Mouse (Mus musculus) forebrain, embryonic 16.5 days (tissue): ENCODE results near the gene Insl6. TPM values are rescaled to one million over a fixed set of nuclear protein-coding genes. Genes with fewer than 3 reads are reported as not detected.

Experiments
- ATAC-seq: fragments of 200-750 bp; cut with Nextera tagmentation; 2 replicates; pipeline ENCODE4 v1.8.0; 2017; ENCODE audit warnings: mild to moderate bottlenecking, moderate library complexity
- H3K27ac ChIP-seq: fragments of 300-500 bp; sonication (generic); 2 replicates; pipeline ENCODE4 v1.5.1; 2014; ENCODE audit warnings: low read length, control low read depth
- H3K27me3 ChIP-seq: fragments of 300-500 bp; sonication (generic); replicated peaks from 2 replicates; pipeline ENCODE4 v1.6.1; 2014; ENCODE audit warnings: low read length; ENCODE audit not compliant: control insufficient read depth, insufficient read depth
- H3K36me3 ChIP-seq: fragments of 300-500 bp; sonication (generic); 2 replicates; pipeline ENCODE4 v1.6.1; 2014; ENCODE audit not compliant: control insufficient read depth, insufficient read depth
- H3K4me1 ChIP-seq: fragments of 300-500 bp; sonication (generic); replicated peaks from 2 replicates; pipeline ENCODE4 v1.6.1; 2014; ENCODE audit warnings: low read length; ENCODE audit not compliant: control insufficient read depth, insufficient read depth
- H3K4me2 ChIP-seq: fragments of 300-500 bp; sonication (generic); 2 replicates; pipeline ENCODE4 v1.6.1; 2014; ENCODE audit warnings: mild to moderate bottlenecking, low read length, control low read depth
- H3K4me3 ChIP-seq: fragments of 300-500 bp; sonication (generic); replicated peaks from 2 replicates; pipeline ENCODE4 v1.5.1; 2014; ENCODE audit warnings: mild to moderate bottlenecking, low read length, control low read depth
- H3K9ac ChIP-seq: fragments of 300-500 bp; sonication (generic); replicated peaks from 2 replicates; pipeline ENCODE4 v1.6.1; 2014; ENCODE audit warnings: low read depth, low read length, control low read depth
- H3K9me3 ChIP-seq: fragments of 300-500 bp; sonication (generic); 2 replicates; pipeline ENCODE4 v1.6.1; 2016; ENCODE audit warnings: low read length; ENCODE audit not compliant: control insufficient read depth
- WGBS: fragments of 180-500 bp; shearing (Covaris S2); extraction: QIAGEN DNeasy Blood & Tissue Kit; methylation state at CpG from one replicate; pipeline ENCODE4 v1.1.7; 2014; 5-methylcytosine and 5-hydroxymethylcytosine counted together
- polyA plus RNA-seq: library from polyadenylated mRNA; unstranded; fragments of >200 nt; fragmentation: Nextera tagmentation; extraction: Ambion mirVana; gene quantifications from 2 replicates; pipeline ENCODE4 v1.2.1, GENCODE M21; 2015

Insl6 gene
- 1.2 and 1.4 TPM in 2 replicates for polyA plus RNA-seq

GRCm38 (mm10) chr19:29325053-29325851, at the start of gene Insl6:
TSS of gene Insl6 (minus strand) at chr19:29325356.
- H3K27ac ChIP-seq, result no peak within 1 kb of the TSS
- no peaks in the 10 kb centered on the region for H3K36me3 ChIP-seq
- no peak within 1 kb of the TSS for H3K9ac ChIP-seq
- H3K4me1 ChIP-seq, result no peaks in the 10 kb centered on the region
- 5% methylated on average over 29 of the region's 31 CpGs for WGBS
- ATAC-seq, result peak; percentile 90
- H3K27me3 ChIP-seq, result no peaks in the 10 kb centered on the region
- H3K9me3 ChIP-seq, result no peaks in the 10 kb centered on the region
- peak within 1 kb of the TSS; percentile 33 for H3K4me3 ChIP-seq
- H3K4me2 ChIP-seq, result peak within 1 kb of the TSS; percentile 54

- 91% methylated on average over 9 of the region's 9 CpGs for WGBS
- no peaks in the 10 kb centered on the region for H3K27me3 ChIP-seq
- peaks cover 6% of the 10 kb centered on the region; the same call in 1 of the 2 replicates for H3K4me1 ChIP-seq
- no peak overlapping the region for H3K4me3 ChIP-seq
- H3K9ac ChIP-seq, result no peak overlapping the region
- no peaks in the 10 kb centered on the region for H3K9me3 ChIP-seq
- H3K4me2 ChIP-seq, result no peak overlapping the region
- no peak for ATAC-seq
- no peak overlapping the region for H3K27ac ChIP-seq
- no peaks in the 10 kb centered on the region for H3K36me3 ChIP-seq
Measured at GRCm38 (mm10) chr19:29374947-29375346, 49.8 kb upstream of the Insl6 start.

- no peak overlapping the region for H3K9ac ChIP-seq
- H3K4me2 ChIP-seq, result peak overlapping the region; percentile 39
- 40% methylated on average over 11 of the region's 11 CpGs for WGBS
- H3K9me3 ChIP-seq, result no peaks in the 10 kb centered on the region
- peak overlapping the region; percentile 19 for H3K4me3 ChIP-seq
- H3K27me3 ChIP-seq, result no peaks in the 10 kb centered on the region
- no peak overlapping the region for H3K27ac ChIP-seq
- H3K4me1 ChIP-seq, result peaks cover 6% of the 10 kb centered on the region; the same call in 1 of the 2 replicates
- H3K36me3 ChIP-seq, result no peaks in the 10 kb centered on the region
- no peak for ATAC-seq
Measured at GRCm38 (mm10) chr19:29373438-29373837, 48.3 kb upstream of the Insl6 start.

GRCm38 (mm10) chr19:29372621-29373020, 47.5 kb upstream of the Insl6 start:
- Histone ChIP-seq H3K36me3 (no peaks in the 10 kb centered on the region), H3K4me1 (peaks cover 6% of the 10 kb centered on the region; the same call in 1 of the 2 replicates), H3K9me3 (no peaks in the 10 kb centered on the region), H3K27ac (no peak overlapping the region), H3K4me2 (no peak overlapping the region), H3K4me3 (no peak overlapping the region), H3K9ac (no peak overlapping the region), H3K27me3 (no peaks in the 10 kb centered on the region)
- WGBS, result 93% methylated on average over 3 of the region's 3 CpGs
- ATAC-seq, result peak; percentile 23; the same call in 1 of the 2 replicates

GRCm38 (mm10) chr19:29372138-29372537, 47.0 kb upstream of the Insl6 start:
- peak; percentile 78 for ATAC-seq
- peak overlapping the region; percentile 17; the same call in 1 of the 2 replicates for H3K4me2 ChIP-seq
- no peaks in the 10 kb centered on the region for H3K9me3 ChIP-seq
- H3K27me3 ChIP-seq, result no peaks in the 10 kb centered on the region
- H3K4me1 ChIP-seq, result peaks cover 11% of the 10 kb centered on the region
- no peak overlapping the region for H3K27ac ChIP-seq
- H3K4me3 ChIP-seq, result no peak overlapping the region
- H3K36me3 ChIP-seq, result no peaks in the 10 kb centered on the region
- WGBS, result 54% methylated on average over 4 of the region's 4 CpGs
- no peak overlapping the region for H3K9ac ChIP-seq

GRCm38 (mm10) chr19:29371284-29372081, 46.3 kb upstream of the Insl6 start:
- Histone ChIP-seq H3K4me2 (peak overlapping the region; percentile 17; the same call in 1 of the 2 replicates), H3K9me3 (no peaks in the 10 kb centered on the region)

GRCm38 (mm10) chr19:29370545-29371283, 45.6 kb upstream of the Insl6 start:
- no peak overlapping the region for H3K4me3 ChIP-seq
- no peak overlapping the region for H3K27ac ChIP-seq
- no peak overlapping the region for H3K4me2 ChIP-seq
- no peaks in the 10 kb centered on the region for H3K27me3 ChIP-seq
- no peaks in the 10 kb centered on the region for H3K36me3 ChIP-seq
- H3K4me1 ChIP-seq, result peaks cover 12% of the 10 kb centered on the region
- ATAC-seq, result no peak
- H3K9ac ChIP-seq, result no peak overlapping the region
- 93% methylated on average over 7 of the region's 7 CpGs for WGBS
- no peaks in the 10 kb centered on the region for H3K9me3 ChIP-seq

More at GRCm38 (mm10) chr19:29371284-29372081, 46.3 kb upstream of the Insl6 start:
- no peak overlapping the region for H3K9ac ChIP-seq
- no peak for ATAC-seq
- peaks cover 12% of the 10 kb centered on the region for H3K4me1 ChIP-seq
- no peak overlapping the region for H3K27ac ChIP-seq
- no peaks in the 10 kb centered on the region for H3K36me3 ChIP-seq
- H3K27me3 ChIP-seq, result no peaks in the 10 kb centered on the region
- no peak overlapping the region for H3K4me3 ChIP-seq
- WGBS, result 79% methylated on average over 18 of the region's 18 CpGs

GRCm38 (mm10) chr19:29370112-29370511, 45.0 kb upstream of the Insl6 start:
- Histone ChIP-seq H3K9ac (no peak overlapping the region), H3K9me3 (no peaks in the 10 kb centered on the region), H3K4me2 (no peak overlapping the region), H3K4me3 (no peak overlapping the region), H3K36me3 (no peaks in the 10 kb centered on the region), H3K4me1 (peaks cover 12% of the 10 kb centered on the region), H3K27me3 (no peaks in the 10 kb centered on the region), H3K27ac (no peak overlapping the region)
- 69% methylated on average over 12 of the region's 12 CpGs for WGBS
- no peak for ATAC-seq
